Mouse (Mus musculus) layer of hippocampus, postnatal 10 days (tissue): ENCODE measurements around the gene Glrx. TPM values are rescaled to one million over a fixed set of nuclear protein-coding genes. Genes with fewer than 3 reads are reported as not detected.
A peak's percentile ranks its signal among the peaks of the same experiment; 100 is the strongest.
"Not testable (repeated sequence)": the region's sequence is repeated elsewhere in the genome, so short reads cannot be mapped to it uniquely, and the experiment has no call there.

Experiments
- DNase-seq, 2 experiments: peaks; one replicate each; pipeline ENCODE4 v3.0.0; 2021; ENCODE audit warnings: low spot score in 2 of 2
- total RNA-seq, 2 experiments: library from RNA; stranded (reverse); gene quantifications; 2 replicates each; pipeline ENCODE4 v1.2.3; 2021

Gene Glrx
- total RNA-seq, 2 experiments from 2014 or later: 63.4 to 72.9 TPM

DNA sequence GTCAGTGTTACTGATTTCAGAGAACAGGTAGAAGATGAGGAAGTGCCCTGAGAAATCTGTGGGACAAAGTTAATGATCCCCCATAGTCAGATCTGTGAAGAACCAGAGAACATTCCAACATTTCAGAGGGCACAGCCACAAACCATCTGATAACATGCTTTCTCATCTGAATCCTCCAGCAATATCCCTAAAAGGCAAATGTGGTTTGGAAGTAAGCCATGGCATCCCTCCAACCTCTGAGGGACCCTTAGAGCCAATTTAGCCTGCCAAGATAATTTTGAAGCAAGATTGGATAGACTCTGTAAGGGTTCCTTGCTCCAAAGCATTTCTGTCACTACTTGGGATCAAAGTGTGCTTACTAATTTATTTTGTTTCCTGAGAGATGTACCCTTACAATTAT, 6.2 kb upstream of the Glrx start:
- peak in 1 of 2 experiments; percentile 28 for DNase-seq

DNA sequence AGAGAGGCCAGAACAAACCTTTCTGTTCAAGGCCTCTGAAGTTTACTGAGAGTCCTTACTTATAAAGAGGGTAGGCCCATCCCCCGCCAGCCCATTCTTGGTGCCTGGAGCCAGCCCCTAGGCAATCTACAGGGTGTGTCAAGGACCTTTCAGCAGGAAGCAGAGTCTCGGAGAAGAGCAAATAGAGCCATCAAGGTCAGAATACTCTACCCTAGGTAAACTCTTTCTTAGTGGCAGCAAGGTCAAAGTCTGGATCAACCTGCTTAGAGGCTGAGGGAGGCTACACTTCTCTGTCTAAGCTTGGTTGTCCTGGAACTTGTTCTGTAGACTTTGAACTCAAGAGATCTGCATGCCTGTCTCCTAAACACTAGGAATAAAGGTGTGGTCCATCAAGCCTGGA, 4.2 kb upstream of the Glrx start:
- DNase-seq: no peak

DNA sequence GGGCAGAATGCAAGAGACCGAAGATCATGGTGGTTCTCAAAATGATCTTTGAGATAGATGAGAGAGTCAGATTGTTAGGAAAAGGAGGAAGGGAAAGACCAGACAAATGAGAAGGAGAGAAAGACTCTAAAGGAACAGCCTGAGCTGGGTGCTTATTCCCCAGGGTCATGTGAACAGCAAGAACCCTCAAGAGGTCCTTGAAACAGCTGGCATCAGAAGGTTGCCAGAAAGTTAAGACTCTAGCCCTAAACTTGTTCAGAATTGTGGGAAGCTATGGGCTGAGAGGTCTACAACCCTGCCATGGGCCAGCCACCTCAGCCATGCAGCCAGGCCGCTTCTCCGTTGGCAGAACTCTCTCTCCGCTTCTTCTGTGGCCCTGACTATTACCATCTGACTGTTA, 1.2 kb upstream of the Glrx start:
- no peak for DNase-seq

DNA sequence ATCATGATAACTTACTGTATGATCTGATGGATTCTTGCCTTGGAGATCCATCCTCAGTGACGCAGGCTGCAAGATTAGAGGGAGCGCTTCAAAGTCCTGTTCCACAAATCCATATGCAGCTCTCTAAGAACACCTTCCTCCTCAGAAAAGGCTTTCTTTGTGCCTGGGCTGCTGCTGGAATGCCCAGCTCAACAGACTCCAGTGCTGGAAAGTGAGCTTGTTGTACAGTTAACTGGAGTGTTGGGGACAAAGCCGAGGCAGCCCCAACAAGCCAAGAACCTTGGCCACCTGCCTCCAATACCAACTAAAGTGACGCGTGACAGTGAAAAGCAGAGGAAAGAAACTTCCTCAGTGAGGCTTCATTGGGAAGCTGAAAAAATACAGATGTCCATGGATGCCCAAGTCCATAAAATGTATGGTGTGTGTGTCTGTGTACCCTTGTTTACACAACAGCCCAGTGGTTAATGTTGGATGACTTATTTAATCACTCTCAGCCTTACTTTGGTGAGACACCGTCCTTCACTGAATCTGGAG, 1.2 kb downstream of the Glrx start:
- peak; percentile 22 for DNase-seq

DNA sequence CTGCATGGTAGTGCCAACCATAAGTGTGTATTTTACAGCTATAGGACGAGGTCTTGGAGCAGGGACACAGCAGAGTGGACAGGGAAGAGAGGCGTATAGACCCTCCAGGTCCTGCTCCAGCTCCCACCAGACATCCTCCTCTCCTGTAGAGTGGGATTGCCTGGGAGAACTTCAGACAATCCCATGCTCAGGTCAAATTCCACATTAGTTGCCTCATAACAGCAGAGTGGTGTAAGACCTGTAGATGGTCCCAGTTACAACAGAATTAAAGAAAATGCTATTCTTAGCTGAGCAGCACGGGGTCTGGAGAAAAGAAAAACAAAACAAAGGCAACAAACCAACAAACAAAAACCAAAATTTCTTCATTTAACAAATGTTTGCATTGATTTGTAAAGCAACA, 2.3 kb downstream of the Glrx start:
- DNase-seq: no peak

DNA sequence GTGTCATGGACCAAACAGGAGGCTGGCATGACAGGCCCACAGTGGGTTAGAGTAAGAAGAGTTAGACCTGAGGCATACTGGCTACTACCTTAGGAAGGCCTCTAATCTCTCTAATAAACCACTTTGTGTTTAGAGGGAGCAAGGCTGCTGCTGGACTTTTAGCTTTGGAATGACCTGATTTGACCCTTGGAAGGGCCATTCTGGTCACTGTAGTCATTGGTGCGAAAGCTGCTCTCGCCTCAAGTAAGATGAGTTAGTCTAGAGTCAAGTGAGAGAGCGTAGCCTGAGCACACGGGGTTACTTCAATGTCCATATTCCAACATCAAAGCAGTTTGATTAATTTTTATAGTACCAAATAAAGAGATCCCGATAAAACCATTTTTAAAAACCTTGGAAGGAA, 3.7 kb downstream of the Glrx start:
- DNase-seq: no peak

DNA sequence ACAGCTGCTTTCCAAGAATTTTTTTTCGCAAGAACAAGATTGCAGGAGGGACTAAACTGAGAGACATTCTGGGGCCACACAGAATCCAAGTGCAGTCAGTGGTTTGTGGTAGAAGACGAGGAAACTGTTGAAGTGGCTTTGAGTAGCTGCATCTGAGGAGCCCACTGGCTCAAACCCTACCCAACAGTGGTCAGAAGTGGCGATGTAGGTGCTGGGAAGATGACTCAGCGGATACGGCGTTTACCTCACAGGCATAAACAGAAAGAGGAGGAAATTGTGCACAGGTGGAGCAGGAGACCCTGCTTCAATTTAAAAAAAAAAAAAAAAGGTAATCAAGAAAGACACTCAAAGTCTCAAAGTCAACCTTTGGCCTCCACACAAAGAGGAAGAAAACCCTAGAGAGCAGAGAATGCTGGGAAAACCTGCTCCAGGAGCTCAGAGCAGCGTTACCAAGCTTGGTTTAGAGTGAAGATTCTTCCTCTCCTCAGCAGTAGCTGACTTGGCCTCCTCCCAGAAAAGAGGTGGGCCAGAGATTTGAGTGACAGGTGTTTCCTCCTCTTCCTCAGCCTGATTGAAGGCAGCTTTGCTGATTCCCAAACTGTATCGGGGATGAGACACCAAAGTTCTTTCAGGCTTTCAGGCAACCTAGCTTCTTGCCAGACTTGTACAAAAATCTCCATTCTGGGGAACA, 4.5 kb downstream of the Glrx start:
- DNase-seq: peak in 1 of 2 experiments; percentile 14

DNA sequence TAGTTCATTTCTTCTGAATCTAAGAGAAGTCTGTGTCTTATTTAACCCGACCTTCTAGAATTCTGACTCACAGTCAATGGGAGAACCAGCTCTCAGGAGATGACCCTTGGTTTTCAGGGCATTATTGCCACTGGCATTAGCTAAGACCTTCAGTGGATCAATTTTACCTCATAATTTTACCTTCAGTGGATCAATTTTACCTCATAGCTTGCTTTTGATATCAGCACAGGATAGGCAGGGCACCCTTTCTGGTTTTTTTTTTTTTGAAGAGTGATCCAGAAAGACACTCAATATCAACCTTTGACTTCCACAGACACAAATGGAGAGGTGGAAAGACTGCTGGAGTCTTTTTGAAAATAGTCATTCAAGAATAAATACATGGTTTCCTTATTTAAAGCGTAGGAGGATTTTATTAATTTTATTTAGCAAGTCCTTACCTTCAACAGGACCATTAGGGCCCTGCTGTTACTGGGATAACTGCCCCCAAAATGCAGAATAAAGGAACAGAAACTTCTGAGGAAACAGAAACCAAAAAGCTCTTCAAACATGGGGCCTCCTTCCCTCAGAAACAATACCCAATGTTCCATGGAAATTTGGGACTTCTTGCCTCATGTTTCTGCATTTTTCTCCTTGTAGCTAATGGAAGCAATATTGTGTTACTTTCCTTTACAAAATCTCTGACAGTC, 5.3 kb downstream of the Glrx start:
- DNase-seq: no peak

DNA sequence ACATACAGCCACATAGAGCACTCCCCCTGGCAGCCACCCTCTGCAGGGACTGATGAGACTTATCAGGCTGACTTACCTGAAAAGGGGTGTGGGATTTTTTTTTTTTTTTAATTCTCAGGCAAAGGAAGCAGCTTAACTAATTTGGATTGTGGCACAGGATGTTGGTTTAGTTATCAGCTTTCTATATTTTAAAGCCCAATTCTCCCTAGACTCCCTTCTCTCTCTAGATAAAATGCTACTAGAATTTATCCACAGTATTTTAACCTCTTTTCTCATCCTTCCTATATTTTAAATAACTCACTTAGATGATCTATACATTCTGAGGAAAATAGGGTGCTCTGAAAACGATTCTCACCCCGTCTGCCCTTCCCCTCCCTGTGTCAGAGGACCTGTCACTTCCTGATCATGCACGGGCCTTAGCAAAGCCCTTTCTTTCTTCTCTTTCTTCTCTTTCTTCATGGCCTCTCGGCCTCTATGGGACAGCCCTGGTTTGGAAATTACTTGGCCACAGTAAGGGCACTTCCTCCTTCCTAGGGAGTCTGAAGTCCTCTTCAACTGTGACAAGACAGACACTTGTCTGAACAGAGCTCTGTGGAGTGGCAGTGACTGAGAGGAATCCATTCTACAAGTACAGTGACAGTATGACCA, 6.0 kb downstream of the Glrx start:
- no peak for DNase-seq

DNA sequence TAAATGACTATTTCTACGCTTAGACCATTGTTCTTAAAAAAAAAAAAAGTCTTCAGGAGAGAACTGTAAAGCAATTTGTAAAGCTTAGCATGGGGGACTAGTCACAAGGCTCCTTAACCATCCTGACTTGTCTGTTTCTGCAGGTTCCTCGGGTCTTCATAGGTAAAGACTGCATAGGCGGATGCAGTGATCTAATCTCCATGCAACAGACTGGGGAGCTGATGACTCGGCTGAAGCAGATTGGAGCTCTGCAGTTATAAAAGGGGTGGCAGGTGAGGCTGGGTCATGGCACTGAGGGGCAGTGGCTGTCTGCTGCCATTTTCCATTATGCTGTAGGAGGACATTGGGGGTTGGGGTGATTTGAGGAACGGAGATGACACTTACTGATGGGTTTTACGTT, 7.4 kb downstream of the Glrx start:
- no peak for DNase-seq

DNA sequence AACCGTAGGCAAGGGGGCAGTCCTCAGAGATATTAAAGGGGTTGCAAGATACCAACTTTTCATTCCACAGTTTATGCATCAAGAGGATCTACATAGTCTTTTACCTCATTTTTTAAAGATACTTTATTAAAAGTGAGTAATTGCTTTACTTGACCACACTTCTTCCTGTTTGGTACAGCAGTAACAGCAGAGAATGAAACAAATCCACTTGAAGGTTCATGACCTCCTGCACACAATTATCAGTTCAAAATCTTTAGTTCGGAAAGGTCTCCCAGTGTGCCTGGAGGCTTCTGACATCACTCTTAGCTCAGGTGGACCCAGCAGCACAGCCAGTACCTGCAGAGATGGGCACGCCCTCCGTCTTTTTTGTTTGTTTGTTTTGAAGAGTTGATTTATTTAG, 12.4 kb downstream of the Glrx start:
- DNase-seq: no peak

DNA sequence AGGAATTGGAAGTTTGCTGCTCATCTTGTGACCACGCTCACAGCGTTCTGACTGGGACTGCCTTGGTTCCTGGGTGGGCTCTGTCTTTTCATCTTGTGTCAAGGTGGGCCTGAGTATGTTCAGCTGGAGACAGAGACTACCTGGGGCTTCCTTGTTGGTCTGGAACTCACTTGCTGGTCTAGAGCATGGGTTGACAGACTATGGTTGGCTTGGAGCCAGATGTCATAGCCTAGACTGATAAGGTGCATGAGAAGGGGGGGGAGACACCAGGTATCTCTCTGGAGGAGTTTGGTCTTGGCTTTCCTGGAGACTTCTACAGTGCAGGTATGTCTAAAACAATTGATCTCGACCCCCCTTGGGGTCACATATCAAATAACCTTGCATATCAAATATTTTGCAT, 13.4 kb downstream of the Glrx start:
- DNase-seq: no peak

DNA sequence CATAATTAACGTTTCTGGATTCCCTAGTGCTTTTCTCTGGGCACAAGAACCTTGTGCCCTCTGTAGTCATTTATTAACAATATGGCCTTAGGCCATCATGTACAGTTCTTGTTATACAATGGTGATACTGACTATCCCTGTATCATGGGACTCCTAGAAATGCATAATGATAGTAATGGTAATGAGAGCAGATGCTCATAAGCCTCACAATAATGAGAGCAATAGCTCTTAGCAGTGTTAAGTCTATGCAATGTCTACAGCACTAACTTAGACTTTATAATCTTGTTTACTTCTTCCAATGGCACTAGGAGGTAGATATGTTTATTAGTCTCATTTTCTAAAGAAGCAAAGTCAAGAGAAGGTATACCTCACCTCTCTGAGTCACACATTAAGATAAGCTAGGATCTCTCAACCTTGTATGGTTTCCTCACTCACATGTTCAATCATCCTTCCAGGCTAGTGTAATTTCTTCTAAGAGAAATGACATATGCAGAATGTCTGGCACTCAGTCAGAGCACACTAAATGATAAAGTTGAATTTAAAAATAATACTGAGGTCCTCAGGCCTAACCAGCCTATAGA, 19.7 kb downstream of the Glrx start:
- no peak for DNase-seq

DNA sequence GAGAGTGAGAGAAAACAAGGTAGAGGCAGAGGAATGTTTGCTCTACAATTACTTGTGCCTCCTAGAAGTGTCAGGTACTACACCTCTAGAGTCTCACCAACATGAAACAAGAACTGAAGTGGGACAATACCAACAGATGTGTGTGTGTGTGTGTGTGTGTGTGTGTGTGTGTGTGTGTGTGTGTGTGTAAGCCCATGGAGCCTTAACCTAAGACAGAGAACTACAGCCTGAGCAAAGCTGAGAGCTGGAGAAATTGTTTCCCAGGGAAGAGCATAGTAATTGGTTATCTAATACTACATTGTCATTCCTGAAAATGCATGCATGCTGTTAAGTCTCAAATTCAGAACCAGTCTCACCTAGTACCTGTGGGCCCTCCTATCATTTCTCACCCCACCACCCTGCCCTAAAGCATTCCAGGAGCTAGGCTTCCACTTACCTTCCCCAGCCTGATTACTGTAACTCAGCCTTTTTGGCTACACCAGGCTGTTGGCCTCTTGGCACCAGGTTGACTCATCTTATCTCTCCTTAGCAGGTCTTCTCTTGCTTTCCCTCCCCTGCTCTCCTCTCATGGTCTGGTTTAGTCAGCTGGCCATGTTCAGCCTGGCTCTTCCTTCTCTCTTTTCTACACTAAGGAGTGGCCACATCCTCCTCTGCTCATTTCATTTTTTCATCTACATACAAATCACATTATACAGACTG, 26.0 kb downstream of the Glrx start:
- no peak for DNase-seq

DNA sequence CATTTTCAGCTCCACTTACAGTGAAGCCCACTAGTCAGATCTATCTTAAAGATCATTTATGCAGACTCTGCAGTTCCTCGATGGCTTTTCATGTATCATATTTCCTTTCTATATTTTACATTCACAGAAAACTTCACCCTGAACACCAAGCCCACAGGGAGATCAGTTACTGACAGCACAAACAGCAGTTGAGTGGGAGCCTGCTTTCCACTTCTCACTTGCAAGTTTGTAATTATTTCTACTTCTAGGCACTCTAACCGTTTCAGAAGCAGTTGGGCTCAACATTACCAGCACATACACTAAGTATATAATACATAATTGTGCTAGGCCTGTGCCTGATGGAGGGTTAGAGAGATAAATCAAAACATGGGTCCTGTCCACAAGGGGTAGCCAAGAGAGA, 28.2 kb downstream of the Glrx start:
- DNase-seq: no peak

DNA sequence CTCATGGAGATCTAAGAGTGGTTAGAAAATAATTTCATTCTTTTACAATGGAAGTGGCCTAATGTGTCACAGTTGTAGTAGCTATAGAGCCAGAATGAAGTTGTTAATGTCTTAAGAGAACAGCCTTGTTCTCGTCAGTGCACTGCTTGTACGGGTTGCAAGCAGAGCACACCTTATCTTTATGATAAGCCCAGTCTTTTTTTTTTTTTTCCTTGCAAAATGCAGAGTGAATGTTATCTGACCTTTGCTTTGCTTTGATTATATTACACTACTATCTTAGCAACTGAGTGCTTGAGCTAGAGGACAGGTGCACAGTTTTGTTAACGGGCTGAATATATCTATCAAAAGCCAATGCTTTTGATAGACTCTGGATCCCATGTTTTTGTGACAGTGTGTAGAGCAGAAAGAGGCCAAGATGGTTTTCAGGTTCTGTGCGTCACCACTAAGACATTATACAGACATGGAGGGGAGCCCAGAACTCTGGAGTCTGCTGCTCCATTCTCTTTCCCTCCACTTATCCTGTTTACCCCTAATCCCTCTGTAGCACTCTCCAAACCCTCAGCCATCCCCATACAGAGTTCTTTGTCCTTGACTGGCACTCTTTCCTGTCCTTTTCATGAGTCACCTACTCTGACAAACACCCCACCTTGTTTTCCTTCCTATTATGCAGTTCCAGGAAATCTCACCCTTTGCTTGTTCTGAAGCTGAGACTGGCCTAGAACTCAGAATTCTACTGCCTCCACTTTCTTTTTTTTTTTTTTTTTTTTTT, 35.1 kb downstream of the Glrx start:
- DNase-seq: no peak

DNA sequence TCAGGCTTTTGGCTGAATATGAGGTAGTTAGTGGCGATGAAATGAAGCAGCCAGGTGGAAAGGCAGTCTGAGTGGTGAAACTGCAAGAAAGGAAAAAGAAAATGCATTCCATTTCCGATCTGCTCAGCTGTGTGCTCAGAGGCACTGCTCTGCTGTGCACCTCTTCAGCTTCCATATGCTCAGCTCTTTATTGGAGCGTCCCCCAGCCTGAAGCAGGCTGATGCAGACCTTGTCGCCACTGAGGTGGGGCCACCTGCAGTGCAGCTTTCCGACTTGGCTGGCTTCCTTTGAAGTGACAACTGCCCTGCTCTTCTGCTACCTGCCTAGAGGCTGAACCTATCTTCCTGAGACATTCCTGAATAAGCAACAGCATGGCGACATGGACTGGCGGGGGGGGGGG, 36.5 kb downstream of the Glrx start:
- not testable (repeated sequence) for DNase-seq

DNA sequence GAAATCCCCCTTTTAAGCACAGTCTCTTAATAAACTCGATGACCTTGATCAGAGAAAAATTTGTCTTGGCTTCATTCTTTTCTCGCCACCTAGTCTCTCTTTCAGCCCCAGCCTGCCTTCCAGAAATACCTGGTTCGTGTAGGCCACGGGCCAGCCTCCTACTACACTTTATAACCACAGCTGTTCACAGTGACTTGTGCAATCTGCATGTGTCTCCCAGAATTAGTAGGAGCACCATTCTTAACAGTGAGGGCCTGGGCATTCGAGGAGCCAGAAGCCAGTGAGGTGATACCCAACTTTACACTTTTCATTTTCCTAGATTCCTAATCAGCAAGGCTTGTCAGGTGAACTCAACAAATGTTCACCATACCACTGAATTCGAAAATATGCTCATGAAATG, 36.9 kb downstream of the Glrx start:
- DNase-seq: no peak

DNA sequence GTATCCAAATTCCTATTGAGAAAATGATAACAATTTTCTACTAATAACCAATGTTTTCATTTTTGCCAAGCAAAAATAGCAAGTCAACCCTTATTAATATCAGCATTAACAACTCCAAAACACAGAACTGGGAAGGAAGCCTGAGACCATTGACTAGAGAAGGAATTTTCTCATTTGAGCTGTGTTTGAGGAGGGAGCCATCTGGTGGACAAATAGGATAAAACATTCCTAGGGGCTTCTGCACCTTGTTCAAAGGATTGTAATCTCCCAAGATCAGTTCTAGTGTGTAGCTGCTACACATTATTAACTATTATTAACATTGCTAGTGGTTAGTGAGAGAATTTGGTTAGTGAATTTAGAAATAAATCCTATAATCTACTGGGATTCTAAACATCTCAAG, 38.2 kb downstream of the Glrx start:
- peak; percentile 33 to 51 for DNase-seq

DNA sequence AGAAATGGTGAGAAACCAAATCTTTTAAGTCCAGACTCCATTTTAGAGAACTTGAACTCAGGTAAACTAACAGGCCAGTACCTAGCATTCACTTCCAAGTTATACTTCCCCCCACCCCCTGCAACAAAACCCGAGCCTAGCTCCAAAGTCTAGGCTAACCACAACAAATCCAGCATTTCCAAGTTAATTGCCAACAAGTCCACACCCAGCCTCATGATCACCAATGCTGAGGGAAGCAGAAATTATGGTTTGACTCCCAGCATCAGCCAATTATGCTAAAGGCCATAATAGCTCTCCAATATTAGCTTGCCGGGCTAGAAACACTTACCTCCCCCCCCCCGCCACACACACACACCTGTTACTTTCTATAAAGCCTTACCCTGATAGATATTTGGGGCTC, 40.1 kb downstream of the Glrx start:
- no peak for DNase-seq

DNA sequence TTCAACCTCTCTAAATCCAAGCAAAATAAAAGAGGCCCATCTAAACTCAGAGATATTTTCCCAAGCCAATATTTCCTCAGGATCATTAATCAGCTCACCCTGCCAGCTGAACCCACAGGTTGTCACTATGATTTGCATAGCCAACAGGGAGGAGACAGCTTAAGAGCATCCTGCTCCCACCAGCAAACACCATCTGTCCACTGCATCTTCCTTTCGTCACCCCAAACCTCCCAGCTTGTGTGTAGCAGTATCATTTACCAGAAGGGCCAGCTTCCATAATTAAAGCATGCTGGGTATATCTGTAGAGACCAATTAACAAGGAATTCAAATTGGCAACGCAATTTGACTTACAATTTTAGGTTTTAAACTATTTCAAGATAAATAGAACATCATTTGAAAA, 40.8 kb downstream of the Glrx start:
- DNase-seq: no peak
